Mouse (Mus musculus) right cerebral cortex, postnatal 36 days (tissue): ENCODE results near the gene Spata33.
"Not testable (repeated sequence)": the region's sequence is repeated elsewhere in the genome, so short reads cannot be mapped to it uniquely, and the experiment has no call there.

Source experiments
- DNase-seq, 2 experiments: peaks; one replicate each; pipeline ENCODE4 v3.0.0; 2022; ENCODE audit warnings: low spot score in 2 of 2, mixed read lengths in 1 of 2

Spata33 gene

GRCm38 (mm10) chr8:123212321-123213117 lies at the start of gene Spata33, which contains the start of gene Chmp1a:
Gene Spata33 (plus strand): TSS chr8:123212832.
Gene Chmp1a (minus strand): TSS chr8:123212763.
- DNase-seq = peak; percentile 83 to 85

- no peak for DNase-seq
Measured at GRCm38 (mm10) chr8:123181391-123181790, 31.2 kb upstream of the Spata33 start.

GRCm38 (mm10) chr8:123185566-123186409 lies 26.8 kb upstream of the Spata33 start, which contains the start of gene Dpep1:
Gene Dpep1 (plus strand): TSS chr8:123186242.
- no peak for DNase-seq

- no peak for DNase-seq
Measured at GRCm38 (mm10) chr8:123188006-123188405, 24.6 kb upstream of the Spata33 start.

- DNase-seq = no peak
Measured at GRCm38 (mm10) chr8:123188841-123189240, 23.8 kb upstream of the Spata33 start.

- peak; percentile 77 to 79 for DNase-seq
Measured at GRCm38 (mm10) chr8:123190678-123191077, 22.0 kb upstream of the Spata33 start.

GRCm38 (mm10) chr8:123191908-123192307 lies 20.7 kb upstream of the Spata33 start:
- DNase-seq = no peak

GRCm38 (mm10) chr8:123193771-123194170 lies 18.9 kb upstream of the Spata33 start:
- DNase-seq = no peak

GRCm38 (mm10) chr8:123197016-123197415 lies 15.6 kb upstream of the Spata33 start:
- not testable (repeated sequence) for DNase-seq

- no peak for DNase-seq
Measured at GRCm38 (mm10) chr8:123199864-123200263, 12.8 kb upstream of the Spata33 start.

- peak in 1 of 2 experiments; percentile 28 for DNase-seq
Measured at GRCm38 (mm10) chr8:123202288-123202687, 10.3 kb upstream of the Spata33 start.

GRCm38 (mm10) chr8:123203571-123203970 lies 9.1 kb upstream of the Spata33 start:
- DNase-seq = no peak

- no peak for DNase-seq
Measured at GRCm38 (mm10) chr8:123211876-123212275, 756 bp upstream of the Spata33 start.

GRCm38 (mm10) chr8:123213118-123213772 lies 613 bp downstream of the Spata33 start:
- DNase-seq = no peak

GRCm38 (mm10) chr8:123215430-123215829 lies 2.8 kb downstream of the Spata33 start:
- DNase-seq = no peak

GRCm38 (mm10) chr8:123220917-123221316 lies 8.3 kb downstream of the Spata33 start:
- DNase-seq = no peak

- DNase-seq = peak; percentile 91
Measured at GRCm38 (mm10) chr8:123224278-123225266, 11.9 kb downstream of the Spata33 start, which contains the start of gene Cdk10. Gene Cdk10 (plus strand): TSS chr8:123224842.

GRCm38 (mm10) chr8:123228416-123228815 lies 15.8 kb downstream of the Spata33 start:
- DNase-seq = peak in 1 of 2 experiments; percentile 62

- DNase-seq = not testable (repeated sequence)
Measured at GRCm38 (mm10) chr8:123230326-123230725, 17.7 kb downstream of the Spata33 start.

GRCm38 (mm10) chr8:123231742-123232141 lies 19.1 kb downstream of the Spata33 start:
- DNase-seq = no peak

GRCm38 (mm10) chr8:123232553-123232952 lies 19.9 kb downstream of the Spata33 start:
- no peak for DNase-seq
